Mouse (Mus musculus) layer of hippocampus, postnatal 14 days (tissue): ENCODE measurements around the gene Vkorc1. TPM values are rescaled to one million over a fixed set of nuclear protein-coding genes. Genes with fewer than 3 reads are reported as not detected.

Experiments
- DNase-seq, 2 experiments: peaks; one replicate each; pipeline ENCODE4 v3.0.0; 2021 to 2022; ENCODE audit warnings: low spot score in 2 of 2, mixed read lengths in 1 of 2
- total RNA-seq, 2 experiments: library from RNA; stranded (reverse); gene quantifications; 2 replicates each; pipeline ENCODE4 v1.2.3; 2021

The Vkorc1 gene
- total RNA-seq, 2 experiments from 2014 or later = 20.2 to 24.7 TPM

DNA sequence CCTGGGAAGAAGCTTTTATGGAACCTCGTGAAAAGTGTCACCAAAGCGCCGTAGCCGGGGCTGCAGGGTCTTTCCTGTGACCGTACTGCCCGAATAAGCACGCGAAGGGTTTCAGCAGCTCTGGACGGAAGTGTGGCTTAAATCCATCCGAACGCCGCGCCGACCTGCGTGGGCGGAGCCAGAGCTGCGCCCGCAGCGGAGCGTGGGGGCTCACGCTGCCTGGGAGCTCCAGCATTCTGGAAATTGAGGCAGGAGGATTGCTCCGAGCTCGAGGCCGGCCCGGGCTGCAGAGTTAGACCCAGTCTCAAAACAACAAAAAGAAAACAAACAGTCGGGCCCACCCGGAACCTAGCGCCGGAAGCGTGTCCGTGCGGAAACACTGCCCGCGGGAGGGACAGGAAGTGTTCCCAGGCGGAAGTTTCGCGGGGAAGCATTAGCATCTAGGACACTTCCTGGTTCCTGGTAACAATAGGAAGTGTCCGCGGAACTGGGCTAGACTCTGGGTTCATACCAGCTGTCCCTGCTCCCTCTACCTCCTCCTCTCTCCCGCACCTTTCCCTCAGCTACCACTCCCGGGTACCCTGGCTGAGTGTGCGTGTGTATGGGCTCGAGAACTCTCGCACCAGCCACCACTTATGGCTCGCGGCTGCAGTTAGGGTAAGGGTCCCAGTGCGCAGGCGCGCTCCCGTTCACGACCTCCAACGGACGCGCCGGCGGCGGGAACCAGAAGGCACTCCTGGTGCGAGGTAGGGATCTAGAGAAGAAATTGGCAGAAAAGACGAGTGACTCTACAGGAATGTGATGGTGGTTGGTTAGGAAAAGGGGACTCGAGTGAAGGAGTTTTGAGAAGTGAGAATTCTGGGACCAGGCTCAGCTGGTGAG, 18.7 kb downstream of the Vkorc1 start, which contains the start of gene Zfp668:
Zfp668 (minus strand) TSS at position 362 of the 882 bp plus-strand sequence.
- DNase-seq = peak; percentile 94 to 95

DNA sequence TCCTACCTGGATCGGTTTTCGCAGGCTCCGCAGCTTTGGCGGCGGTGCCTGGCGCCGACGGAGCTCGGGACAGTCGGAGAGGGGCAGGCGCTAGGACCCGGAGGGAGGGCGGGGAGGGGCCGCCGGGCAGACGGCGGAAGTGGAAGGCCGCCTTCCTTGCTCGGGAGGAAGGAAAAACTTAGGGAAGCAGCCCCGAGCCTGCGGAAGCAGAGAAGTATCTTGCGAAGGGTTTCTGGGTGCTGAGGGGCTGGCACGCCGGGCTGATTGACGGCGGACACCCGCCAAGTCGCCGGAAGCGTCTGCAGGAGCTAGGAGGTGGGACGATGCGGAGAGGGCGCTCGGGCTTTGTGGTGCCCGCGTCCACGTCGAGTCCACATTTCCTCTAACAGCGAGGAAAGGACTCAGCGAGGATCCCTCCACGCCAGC, 19.4 kb downstream of the Vkorc1 start, which contains the start of gene Zfp646:
Zfp646 (plus strand) TSS at position 181 of the 426 bp plus-strand sequence.
- DNase-seq = peak; percentile 77 to 78

DNA sequence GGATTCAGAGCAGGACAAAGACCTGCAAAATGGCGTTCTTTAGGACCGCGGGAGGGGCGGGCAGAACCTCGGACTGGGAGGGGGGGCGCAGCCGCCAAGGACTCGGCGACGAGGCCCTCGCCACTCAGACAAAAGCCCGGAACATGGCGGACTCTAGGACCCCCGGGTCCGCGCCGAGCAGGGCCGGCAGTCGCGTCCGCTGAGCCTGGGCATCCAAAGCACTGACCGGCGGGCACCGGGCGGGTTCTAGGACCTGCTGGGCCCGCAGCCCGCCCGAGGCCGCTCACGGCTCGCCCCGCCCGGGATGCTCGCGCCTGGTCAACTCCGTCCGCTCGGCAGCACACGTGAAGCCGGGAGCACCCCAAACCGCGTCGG, 19.8 kb downstream of the Vkorc1 start:
- DNase-seq = peak; percentile 90 to 96

DNA sequence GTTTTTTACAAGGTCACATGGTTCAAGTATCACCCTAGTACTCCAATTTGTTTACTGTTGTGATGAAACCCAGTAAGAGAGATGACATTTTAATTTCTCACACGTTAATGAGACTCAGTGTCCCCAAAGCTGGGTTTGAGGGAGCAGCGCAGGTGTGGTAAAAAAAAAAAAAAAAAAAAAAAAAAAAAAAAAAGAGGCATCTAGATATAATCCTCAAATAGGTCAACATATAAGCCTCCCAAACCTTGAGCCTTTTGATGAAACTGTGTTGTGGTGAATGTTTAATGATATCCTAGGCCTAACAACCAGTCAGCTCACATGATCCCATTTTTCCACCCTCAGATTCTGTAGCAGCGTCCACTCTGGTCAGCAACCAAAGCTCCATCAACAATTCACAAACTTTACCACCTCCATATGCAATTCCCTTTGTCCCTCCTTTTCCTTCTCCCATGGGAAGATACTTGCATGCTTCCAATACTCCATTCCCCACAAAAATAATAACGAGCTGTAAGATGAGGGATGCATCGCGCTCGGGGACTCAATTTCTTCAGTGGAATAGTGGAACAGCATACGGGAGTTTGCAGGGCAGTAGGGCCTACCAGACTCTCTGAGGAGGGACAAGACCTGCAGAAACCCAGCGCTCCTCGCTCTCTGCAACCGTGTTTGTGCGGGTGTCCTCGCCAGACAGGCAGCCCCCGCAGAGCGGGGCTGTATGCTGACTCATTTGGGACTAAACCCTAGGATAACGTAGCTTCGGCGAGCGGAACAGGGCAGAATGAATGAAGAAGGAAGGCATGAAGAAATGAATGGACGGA, 20.4 kb downstream of the Vkorc1 start:
- DNase-seq = no peak

DNA sequence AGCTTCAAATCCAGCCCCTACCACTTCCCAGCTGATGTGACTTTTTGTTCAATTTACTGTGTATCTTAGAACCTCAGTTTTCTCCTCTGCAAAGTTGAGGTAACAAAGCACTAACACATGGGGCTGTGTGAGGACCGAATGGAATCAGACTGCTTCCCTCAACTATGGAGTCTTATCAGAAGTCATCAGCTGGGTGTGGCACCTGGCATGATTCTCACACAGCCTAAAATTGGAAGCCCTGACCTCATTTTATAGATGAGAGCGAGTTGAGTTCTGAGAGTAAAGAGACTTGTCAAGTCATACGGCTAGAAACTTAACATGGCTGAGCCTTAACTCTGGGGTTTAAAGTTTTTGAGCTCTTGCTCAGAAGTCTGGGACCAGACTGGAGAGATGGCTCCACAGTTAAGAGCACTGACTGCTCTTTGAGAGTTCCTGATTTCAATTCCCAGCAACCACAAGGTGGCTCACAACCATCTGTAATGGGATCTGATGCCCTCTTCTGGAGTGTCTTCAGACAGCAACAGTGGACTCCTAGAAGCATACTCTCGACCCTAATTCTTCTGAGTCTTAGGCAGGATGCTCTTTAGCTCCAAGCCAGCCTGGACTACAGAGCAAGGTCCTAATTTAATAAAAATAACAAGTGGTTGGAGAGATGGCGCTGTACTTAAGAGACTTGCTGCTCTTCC, 25.1 kb downstream of the Vkorc1 start:
- no peak for DNase-seq

DNA sequence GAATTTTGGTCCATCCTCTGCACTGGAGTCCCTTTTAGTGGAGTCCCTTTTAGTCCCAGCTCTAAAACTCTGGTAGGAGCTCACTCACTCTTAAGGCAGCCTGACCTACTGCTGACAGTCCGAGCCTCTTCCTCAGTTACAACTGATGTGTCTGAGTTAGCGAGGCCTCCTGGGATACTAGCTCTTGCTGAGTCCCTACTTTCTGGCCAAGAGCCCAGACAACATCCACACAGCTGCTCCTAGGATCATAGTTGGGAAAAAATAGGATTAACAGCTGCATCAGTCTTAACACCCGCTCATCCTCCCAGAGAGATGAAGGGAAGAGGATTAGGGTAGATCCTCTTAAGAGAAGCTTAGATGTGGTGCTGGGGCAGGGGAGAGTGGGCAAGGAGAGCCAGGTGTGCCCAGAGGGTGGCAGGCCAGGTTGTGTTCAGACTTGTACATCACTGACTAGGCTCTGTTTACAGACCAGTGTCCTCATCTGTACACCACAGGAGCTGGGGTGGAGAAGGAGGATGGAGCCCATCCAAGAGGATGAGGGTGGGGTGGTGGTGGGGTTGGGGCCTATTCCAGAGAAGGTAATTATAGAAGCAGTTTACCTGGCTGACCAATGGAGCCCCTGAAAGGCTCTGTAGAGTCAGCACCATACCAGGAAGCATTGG, 26.1 kb downstream of the Vkorc1 start:
- no peak for DNase-seq

DNA sequence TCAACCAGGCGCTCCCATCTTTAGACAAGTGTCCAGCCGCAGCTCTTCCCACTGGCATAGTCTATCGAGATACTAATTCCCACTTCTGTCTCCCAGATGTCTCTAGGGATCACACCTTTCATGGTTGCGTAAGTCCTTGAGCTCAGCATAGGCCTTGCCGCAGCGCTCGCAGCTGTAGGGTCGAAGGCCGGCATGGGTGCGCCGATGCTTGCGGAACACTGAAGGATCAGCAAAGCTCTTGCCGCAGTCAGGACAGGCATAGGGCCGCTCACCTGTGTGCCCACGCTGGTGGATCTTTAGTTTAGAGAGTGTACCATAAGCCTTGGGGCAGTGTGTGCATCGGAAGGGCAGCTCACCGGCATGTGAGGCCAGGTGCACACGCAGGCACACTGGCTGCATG, 27.8 kb downstream of the Vkorc1 start:
- DNase-seq = no peak

DNA sequence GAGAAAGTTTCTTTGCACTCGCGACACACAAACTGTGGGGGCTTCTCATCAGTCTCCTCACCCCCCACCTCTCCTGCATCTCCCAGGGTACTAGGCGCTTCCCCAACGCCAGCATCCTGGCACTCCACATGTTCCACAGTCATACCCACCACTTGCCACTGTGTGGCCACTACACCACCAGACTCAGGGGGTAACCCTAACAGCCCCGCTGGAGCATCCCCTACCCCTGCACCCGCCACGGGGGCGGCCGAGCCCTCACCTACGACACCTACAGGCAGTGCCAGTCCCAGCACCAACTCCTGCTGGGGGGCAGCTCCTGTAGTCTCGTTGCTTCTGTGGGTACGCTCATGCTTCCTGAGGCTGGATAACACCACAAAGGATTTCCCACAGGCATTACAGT, 29.0 kb downstream of the Vkorc1 start:
- no peak for DNase-seq

DNA sequence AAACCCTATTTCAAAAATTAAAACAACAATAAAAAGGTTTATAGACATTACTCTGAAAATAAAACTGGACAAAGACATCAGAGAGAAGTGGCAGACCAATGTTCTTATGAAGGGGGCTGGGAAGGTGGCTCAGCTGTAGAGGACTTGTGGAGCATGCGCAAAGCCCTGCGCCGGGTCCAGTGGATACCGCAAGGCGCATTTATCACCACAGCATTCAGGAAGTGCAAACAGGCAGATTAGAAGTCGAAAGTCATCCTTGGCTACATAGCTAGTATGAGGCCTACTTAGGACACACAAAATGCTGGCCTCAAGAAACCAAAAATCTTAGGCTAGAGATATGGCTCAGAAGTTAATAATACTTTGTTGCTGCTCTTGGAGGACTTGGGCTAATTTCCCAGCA, 37.2 kb downstream of the Vkorc1 start:
- DNase-seq = no peak

DNA sequence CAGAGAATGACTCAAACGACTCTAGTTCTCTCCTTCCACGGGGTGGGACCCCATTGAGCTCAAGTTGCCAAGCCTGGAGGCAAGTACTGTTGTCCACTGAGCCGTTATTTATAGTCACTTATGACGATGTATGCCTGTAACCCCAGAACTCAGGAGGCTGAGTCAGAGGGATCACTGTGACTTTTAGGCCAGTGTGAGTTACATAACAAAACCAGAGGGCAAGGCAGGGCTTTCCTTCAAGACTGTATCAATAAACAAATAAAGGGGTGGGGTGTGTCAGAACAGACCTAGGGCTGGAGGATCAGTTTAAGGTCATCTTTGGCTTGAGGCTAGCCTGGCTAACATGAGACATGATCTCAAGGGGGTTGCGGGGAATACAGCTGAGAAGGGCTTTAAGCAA, 44.5 kb downstream of the Vkorc1 start:
- DNase-seq = no peak

DNA sequence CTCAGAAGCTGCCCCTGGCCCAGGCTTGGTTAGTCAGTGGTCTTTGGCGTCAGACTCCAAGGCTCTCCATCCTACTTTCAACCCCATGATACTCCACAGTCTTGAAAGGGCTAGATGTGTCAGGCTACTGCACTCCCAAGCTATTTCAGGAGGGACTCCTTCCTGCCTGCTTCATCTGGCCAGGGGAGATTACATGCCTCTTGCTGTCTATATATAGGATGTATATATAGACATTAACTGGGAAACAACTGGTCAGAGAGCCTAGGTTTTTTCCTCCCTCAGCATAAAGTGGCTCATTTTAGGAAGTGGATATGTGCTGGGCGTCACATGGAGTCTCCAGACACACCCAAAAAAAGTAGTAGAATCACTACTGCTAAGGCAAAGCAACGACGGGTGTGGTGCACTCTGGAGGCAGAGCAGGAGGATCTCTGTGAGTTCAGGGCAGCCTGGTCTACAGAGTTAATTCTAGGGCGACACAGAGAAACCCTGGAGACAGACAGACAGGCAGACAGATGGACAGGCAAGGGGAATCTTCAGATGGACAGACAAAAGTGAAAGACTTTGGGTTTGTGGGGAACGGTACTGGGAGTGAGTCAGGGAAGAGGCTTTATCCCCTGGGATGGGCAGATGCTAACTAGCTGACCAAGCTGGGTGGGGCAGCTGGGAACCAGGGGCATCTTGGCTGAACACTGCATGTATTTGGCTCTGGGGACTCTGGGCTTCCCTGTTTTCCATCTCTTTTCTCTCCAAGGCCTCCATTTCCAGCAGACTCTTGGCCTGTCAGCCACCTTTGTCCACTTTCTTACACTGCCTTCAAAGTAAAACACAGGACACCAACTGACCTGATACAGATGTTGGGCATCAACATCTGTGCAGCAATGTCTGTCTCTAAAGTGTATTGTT, 45.2 kb downstream of the Vkorc1 start:
- DNase-seq = no peak

Other genes starting within 250 kb of the Vkorc1 start
- gene Bcl7c, start 186.7 kb downstream of the Vkorc1 start, total RNA-seq = 10 to 100 TPM; 30.3 to 38.0 TPM
- gene Ctf1, start 182.9 kb downstream of the Vkorc1 start, total RNA-seq = 1 to 10 TPM; 3.2 to 5.4 TPM
- gene Ctf2, start 163.5 kb downstream of the Vkorc1 start, total RNA-seq = not detected
- 10 to 100 TPM; 73.0 to 73.5 TPM for gene Fbxl19, start 151.1 kb downstream of the Vkorc1 start, total RNA-seq
- gene Orai3, start 125.8 kb downstream of the Vkorc1 start, total RNA-seq = 10 to 100 TPM; 22.4 to 22.7 TPM
- gene Setd1a, start 118.9 kb downstream of the Vkorc1 start, total RNA-seq = 10 to 100 TPM; 38.2 to 41.8 TPM
- 1 to 10 TPM; 4.1 to 4.7 TPM for gene Gm49388, start 110.0 kb downstream of the Vkorc1 start, total RNA-seq
- 1 to 10 TPM; 5.9 to 6.6 TPM for gene Hsd3b7, start 95.0 kb downstream of the Vkorc1 start, total RNA-seq
- 10 to 100 TPM; 51.4 to 59.6 TPM for gene Stx4a, start 71.3 kb downstream of the Vkorc1 start, total RNA-seq
- 100 to 1,000 TPM; 341 to 360 TPM for gene Stx1b, start 71.1 kb downstream of the Vkorc1 start, total RNA-seq
- 10 to 100 TPM; 28.1 to 29.0 TPM for gene Zfp646, start 19.4 kb downstream of the Vkorc1 start, total RNA-seq
- gene Zfp668, start 18.8 kb downstream of the Vkorc1 start, total RNA-seq = 10 to 100 TPM; 22.4 to 23.9 TPM
- 1 to 10 TPM in 1 of 2 experiments, under 1 TPM in 1; 0.98 to 1.4 TPM for gene Prss53, start 4.6 kb downstream of the Vkorc1 start, total RNA-seq
- not detected for gene Gm21974, start 163 bp downstream of the Vkorc1 start, total RNA-seq
- 10 to 100 TPM; 38.5 to 48.9 TPM for gene Bckdk, start 8.5 kb upstream of the Vkorc1 start, total RNA-seq
- 10 to 100 TPM; 24.0 to 30.0 TPM for gene Kat8, start 16.9 kb upstream of the Vkorc1 start, total RNA-seq
- gene Prss8, start 34.5 kb upstream of the Vkorc1 start, total RNA-seq = under 1 TPM in 1 of 2 experiments, not detected in 1; 0.60 TPM
- gene Prss36, start 51.1 kb upstream of the Vkorc1 start, total RNA-seq = 10 to 100 TPM; 12.2 to 12.4 TPM
- 100 to 1,000 TPM; 328 to 375 TPM for gene Fus, start 71.8 kb upstream of the Vkorc1 start, total RNA-seq
- gene Pycard, start 98.2 kb upstream of the Vkorc1 start, total RNA-seq = 1 to 10 TPM; 1.5 to 4.3 TPM
- gene Trim72, start 108.3 kb upstream of the Vkorc1 start, total RNA-seq = under 1 TPM; 0.25 to 0.36 TPM
- gene Itgam, start 167.0 kb upstream of the Vkorc1 start, total RNA-seq = 10 to 100 TPM; 11.1 to 13.1 TPM
- gene Gm49368, start 167.1 kb upstream of the Vkorc1 start, total RNA-seq = under 1 TPM in 1 of 2 experiments, not detected in 1; 0.12 TPM
- gene Itgax, start 233.9 kb upstream of the Vkorc1 start, total RNA-seq = under 1 TPM; 0.26 to 0.39 TPM